Mouse (Mus musculus): Measurements from ENCODE around the gene 4930426L09Rik. TPM values are rescaled to one million over a fixed set of nuclear protein-coding genes. Genes with fewer than 3 reads are reported as not detected.

Gene 4930426L09Rik
- total RNA-seq (2021): 1 to 10 TPM in 1 of 2 experiments, under 1 TPM in 1; 0.54 to 1.1 TPM
- long read RNA-seq, partial matches to known transcripts: 0 of 1 reads
- long read RNA-seq, other reads (novel, unspliced or antisense): 0 of 1 reads

GRCm38 (mm10) chr2:18998054-18998478 lies at the start of gene 4930426L09Rik, which contains the start of gene Pip4k2a:
4930426L09Rik (plus strand) TSS chr2:18998343.
Pip4k2a (minus strand) TSS chr2:18998126.
- peak; percentile 91 to 94 for DNase-seq (ENCODE audit: low spot score in 2 of 2)

DNA sequence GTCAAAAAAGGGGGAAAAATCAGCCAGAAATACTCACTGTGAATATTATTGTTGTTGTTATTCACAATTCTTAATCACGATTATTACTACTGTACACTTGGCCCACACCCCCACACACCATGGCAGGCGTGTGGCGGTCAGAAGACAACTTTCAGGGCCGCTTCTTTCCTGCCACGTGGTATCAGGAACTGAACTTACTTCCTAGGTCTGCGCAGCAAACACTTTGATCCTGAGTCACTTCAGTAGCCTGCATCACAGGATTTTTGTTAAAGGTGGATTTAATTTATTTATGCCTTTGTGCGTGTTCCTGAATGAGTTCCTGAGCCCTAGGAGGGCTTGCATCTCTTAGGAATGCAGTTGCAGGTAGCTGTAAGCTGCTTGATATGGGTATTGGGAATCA lies 49.4 kb upstream of the 4930426L09Rik start:
- DNase-seq (ENCODE audit: low spot score in 2 of 2): no peak

- no peak for DNase-seq (ENCODE audit: low spot score in 2 of 2)
These were observed 47.4 kb upstream of the 4930426L09Rik start for GRCm38 (mm10) chr2:18950758-18951157.

- DNase-seq (ENCODE audit: low spot score in 2 of 2): no peak
These were observed 46.0 kb upstream of the 4930426L09Rik start for GRCm38 (mm10) chr2:18952102-18952673.

DNA sequence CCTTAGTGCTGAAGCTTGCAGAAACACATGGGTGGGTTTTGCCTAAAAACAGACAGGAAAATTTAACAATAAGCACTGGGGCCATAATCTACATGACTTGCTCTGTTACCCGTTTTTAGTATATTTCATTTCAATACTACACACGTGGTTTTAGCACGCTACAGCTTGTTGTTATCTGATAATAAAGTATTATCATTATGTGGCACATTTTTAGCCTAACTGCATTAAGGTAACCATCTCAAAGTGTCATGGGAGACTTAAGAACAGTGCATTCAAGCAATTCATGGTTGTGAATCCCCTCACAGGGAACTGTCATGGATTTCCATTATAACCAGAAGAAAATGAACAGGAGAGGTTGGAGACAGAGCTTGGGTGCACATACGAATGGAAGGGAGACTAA lies 43.7 kb upstream of the 4930426L09Rik start:
- no peak for DNase-seq (ENCODE audit: low spot score in 2 of 2)

DNA sequence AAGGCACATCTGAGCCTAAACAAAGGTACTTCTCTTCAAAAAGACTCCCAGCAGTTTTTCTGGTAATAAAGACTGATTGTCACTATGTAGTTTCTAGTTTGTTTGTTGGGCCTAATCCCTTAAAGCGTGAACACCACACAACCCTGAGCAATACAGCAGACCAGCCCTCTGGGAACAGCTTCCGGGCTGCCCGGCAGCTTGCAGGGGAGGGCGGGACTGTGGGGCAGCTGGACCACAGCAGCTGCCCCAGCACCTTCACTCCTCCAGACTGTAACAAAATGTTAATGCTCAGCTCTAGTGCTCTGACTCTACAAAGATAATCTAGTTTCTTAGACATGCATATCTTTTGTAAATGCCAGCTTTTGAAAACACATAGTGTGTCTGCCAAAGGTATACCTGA lies 43.1 kb upstream of the 4930426L09Rik start:
- no peak for DNase-seq (ENCODE audit: low spot score in 2 of 2)

- DNase-seq (ENCODE audit: low spot score in 2 of 2): no peak
These were observed 42.5 kb upstream of the 4930426L09Rik start for GRCm38 (mm10) chr2:18955671-18956070.

DNA sequence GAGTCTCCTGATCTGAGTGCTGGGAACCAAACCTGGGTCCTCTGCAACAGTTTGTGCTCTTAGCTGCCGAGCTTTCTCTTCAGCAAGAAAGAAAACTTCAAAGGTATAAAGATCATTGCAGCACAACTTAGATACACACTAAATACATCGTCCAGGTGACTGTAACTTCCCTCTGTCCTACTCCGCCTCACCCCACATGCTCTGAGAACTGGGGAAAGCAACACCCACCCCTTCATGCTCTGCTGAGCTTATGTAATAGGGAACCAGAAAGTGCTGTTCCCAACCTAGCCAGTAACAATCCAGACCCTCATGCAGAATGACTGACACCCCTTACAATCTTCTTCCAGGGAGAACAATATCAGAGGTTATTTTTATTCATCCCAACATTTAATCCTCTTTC lies 41.7 kb upstream of the 4930426L09Rik start:
- no peak for DNase-seq (ENCODE audit: low spot score in 2 of 2)

DNA sequence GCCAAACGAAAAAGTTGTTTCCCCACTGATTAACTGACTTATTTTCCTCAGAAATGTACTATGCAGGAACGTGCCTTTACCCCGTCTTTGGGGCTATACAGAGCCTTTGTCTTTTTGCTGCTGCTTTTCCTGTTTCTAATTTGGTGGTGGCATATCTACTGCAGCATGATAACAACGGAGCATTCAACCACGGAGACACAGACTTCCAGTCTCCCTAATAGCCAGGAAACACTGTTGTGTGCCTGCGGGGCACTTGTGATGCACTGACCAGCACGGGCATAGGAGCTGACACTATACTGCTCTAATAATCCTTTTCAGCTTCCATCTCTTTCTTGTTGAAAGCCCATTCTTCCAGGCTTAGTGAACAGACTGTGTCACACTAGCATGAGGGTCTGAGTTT lies 41.2 kb upstream of the 4930426L09Rik start:
- no peak for DNase-seq (ENCODE audit: low spot score in 2 of 2)

- no peak for DNase-seq (ENCODE audit: low spot score in 2 of 2)
These were observed 40.7 kb upstream of the 4930426L09Rik start for GRCm38 (mm10) chr2:18957459-18957858.

DNA sequence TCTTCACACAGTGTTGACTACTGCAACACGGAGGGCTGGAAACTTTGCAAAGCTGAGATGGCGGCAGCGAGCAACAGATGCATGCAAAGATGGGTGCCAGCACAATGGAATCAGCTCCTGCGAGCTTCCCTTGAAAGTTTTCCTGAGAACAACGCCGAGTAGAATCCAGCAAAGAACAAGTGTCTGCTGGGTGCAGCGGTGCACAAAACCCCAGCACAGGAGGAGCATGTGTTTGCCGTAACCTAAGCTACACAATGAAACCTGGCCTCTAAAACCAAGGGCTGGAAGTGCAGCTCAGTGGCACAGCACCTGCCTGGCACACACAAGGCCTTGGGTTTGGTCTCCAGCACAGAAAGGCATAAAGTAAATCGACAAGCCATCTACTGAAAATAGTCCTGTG lies 40.1 kb upstream of the 4930426L09Rik start:
- DNase-seq (ENCODE audit: low spot score in 2 of 2): no peak

DNA sequence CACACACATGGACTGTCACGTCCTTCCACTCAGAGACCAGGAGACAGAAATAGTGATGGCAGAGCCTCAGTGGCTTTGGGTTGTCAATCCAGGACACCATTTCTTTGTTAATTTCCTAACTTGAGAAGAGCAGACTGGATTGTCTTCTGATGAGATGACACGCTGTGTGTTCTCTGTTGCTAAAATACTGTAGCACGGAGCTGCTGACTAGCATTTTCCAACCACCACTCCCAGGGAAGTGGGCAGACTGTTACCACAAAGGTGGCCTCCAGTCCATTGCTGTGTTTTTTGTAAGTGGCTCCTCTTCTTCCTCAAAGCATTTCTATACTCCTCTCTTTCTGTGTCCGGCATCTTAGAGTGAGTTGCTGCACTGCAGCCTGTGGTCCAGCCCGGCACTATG lies 39.6 kb upstream of the 4930426L09Rik start:
- no peak for DNase-seq (ENCODE audit: low spot score in 2 of 2)

DNA sequence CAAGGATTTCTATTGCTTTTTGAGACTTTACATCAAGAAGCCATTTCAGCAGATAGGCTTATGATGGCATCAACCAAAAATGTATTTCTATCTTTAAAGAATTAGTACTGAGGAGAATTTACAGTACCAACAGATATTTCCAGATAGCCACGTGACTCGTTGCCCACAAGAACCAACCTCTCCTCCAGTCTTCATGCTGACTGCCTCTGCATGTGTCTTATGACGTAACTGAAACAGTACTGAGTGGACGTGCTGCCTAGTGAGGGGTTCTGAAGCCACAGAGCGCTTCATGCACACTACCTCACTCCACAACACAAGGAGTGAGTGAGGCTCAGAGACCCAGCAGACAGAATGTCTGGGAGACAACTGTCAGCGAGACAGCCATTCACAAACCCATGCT lies 39.1 kb upstream of the 4930426L09Rik start:
- DNase-seq (ENCODE audit: low spot score in 2 of 2): no peak

DNA sequence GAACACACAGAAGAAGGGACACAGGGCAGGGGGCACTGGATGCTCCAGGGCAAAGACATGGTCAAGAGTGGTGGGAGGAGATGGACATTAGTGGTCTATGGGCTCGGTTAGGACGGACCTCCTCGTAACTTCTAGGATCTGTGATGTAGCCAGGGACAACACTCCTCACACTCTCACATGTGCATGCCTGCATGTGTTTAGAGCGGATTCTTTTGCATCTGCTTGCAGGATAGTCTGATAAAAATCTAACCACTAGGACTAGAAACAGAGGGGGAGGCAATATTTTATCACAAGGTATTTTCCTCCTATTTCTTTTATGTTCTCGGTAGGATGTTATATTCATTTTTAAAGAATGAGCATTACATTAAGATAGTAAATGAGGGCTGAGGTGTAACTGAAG lies 38.6 kb upstream of the 4930426L09Rik start:
- DNase-seq (ENCODE audit: low spot score in 2 of 2): no peak

DNA sequence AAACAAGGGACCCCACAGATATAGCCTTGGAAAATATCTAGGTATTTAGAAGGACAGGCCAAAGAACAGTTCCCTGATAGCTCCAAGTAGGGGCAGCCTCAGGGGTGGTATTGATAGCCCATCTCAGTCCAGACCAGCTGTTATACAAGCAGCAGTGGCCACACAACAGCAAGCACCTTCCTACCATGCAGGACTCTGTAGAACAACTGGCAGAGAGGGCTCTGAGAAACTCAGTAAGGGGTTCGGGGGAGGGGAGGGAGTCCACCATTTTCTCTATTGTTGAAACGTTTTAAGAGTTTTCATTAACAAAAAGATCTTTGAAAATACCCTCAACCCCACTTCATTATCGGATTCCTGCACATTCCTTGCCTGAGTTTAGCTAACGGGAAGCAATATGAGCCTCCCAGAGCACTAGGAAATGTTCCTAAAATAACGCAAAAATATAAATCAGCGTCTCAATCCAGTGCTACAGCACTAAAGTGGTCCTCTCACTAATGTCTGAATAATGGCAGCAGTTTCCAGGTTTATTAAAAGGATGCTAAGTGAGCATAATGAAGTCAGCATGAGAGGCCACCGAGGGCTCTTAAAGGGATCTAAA lies 37.7 kb upstream of the 4930426L09Rik start:
- DNase-seq (ENCODE audit: low spot score in 2 of 2): no peak

DNA sequence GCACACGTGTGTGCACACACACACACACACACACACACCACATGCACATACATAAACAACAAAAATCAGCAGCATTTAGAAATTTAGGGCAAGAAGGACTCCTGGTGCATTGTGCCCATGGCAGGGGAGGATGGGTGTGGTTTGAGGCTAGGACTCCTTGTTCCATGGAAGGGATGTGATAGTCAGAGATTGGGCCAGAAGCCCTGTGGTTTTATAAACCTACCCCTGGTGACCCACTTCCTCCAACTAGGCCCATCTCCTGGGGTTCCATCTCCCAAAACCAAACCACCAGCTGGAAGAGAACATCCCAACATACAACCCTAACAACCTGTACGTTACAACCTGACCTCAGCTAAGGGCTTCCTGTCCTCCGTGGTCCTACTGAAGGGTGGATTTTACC lies 35.6 kb upstream of the 4930426L09Rik start:
- DNase-seq (ENCODE audit: low spot score in 2 of 2): no peak

DNA sequence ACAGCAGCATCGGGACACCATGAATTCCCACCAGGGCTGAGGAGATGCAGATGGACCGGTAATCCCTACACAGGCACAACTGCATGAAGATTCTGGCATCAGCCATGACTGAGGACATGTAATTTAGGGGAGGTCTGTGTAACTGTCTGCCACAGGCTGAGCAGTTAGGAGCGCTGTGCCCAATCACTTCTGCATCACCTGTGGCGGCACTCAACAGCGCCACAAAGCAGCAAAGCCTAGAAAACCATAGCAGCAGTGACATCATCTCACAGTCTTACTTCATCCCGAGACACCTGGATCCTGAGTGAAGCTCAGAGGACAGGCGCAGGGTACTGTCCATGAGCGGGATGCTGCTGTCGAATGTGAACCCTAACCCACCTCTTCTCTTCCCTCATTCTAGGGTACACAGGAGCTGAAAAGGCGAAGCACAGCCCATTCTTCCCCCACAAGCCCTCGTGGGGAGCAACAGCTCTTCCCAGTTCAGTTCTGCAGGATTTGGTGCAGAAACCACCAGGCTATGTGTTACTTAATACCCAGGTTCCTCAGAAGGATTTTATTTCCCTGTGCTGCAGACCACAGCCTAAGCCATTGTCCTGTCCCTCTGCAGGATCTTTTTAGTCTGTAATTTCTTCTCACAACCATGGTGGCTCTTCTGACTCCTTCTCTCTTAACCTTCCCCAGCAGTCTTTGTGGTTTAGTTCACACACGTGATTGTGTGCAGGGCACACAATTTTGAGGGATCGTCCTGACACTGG lies 34.7 kb upstream of the 4930426L09Rik start:
- DNase-seq (ENCODE audit: low spot score in 2 of 2): no peak

DNA sequence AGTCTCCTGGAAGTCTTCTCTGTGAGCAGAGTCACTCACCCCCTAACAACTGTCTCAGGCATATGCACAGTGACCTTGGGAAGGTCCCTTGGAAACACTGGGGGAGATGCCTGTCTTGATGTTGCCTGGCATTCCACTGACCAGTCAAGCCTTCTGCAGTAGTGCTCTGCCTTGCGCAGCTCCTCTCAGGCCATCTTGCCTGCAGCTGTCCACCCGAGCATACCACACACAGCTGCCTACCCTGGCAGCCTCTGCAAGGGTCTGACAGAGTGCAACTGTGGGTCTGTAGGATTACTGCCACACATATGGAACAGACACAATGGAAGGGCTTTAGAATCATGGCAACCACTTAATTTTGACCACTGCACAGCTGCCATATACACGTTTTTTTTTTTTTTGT lies 33.0 kb upstream of the 4930426L09Rik start:
- DNase-seq (ENCODE audit: low spot score in 2 of 2): no peak

DNA sequence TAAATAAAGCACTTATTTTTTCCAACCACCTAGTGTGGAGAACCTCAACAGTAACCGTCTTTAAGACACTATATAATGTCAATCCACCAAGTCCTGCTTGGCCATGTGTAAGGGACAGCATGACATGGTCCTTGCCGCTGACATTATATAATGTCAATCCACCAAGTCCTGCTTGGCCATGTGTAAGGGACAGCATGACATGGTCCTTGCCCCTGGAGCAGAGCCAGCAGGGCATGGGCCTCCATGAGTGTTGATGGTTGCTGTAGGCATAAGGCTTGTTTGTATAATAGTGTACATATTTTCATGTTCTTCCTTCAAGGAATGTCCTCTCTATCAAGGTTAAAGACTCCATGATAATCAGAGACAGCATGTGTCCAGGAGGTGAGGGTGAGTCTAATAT lies 32.2 kb upstream of the 4930426L09Rik start:
- DNase-seq (ENCODE audit: low spot score in 2 of 2): no peak

DNA sequence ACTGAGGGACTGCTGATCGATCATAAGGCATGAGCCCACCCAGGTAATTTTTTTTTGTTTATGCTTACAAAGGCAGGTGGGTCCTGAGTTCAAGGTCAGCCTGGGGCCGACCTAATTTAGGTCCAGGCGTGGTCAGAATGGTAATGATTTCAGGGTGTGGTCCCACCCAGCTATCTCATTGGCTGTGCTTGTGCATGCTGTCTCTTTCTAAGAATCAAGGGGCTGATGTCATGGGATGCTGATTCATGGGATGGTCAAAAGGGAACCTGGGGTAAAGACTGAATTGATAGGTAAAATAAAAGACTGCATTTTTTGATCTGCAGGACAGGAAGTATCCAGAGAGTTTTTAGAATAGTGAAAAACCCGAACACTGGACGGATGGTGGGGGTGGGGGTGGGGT lies 31.6 kb upstream of the 4930426L09Rik start:
- DNase-seq (ENCODE audit: low spot score in 2 of 2): no peak

GRCm38 (mm10) chr2:18967451-18968063 lies 30.6 kb upstream of the 4930426L09Rik start:
- no peak for DNase-seq (ENCODE audit: low spot score in 2 of 2)
